Mouse (Mus musculus) ovary, adult 18-20 months (tissue): ENCODE measurements at regions not wholly inside any gene's neighbourhood (a gene's known extent, or its start where the extent isn't known, plus 50 kb on each side); places are given as distances from the start of the nearest gene placed in this dataset.

ENCODE experiments used
- DNase-seq: peaks from one replicate; pipeline ENCODE4 v3.0.0; 2022; ENCODE audit warnings: low spot score, mixed read lengths

DNA sequence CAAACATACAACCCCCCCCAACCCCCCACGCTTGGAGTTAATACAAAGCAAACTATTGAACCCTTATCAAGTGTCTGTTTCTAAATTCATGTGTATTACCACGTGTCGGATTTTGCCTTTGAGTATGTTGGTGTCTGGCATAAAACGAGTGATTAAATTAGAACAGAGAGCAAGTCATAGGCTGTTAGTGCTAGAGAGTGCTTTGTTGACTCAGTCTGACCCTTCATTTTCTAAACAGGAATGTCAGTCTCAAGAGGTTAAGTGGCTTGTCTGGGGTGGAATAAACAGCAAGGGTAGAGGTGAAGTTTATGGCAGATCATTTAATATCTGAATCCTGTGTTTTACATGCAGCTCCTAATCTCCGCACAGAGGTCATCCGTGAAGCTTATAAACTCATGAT is 104.1 kb downstream of the Uchl5 start:
- DNase-seq = no peak

DNA sequence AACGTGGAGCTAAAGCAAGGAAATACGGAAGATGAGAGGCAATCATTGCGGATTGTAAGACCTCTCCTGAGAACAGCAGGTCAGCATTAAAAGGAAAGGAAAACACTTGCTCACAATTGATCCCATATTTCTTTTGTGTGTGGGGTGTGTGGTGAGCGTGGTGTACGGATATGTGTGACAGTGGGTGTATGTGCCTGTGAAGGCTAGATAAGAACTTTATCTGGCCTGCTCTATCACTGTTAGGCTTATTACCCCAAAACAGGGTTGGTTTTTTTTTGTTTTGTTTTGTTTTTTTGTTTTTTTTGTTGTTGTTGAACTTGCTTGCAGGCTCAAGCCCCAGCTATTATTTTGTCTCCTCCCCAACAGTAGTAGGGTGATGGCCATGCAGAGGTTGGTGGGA is 102.5 kb downstream of the Uchl5 start:
- no peak for DNase-seq

DNA sequence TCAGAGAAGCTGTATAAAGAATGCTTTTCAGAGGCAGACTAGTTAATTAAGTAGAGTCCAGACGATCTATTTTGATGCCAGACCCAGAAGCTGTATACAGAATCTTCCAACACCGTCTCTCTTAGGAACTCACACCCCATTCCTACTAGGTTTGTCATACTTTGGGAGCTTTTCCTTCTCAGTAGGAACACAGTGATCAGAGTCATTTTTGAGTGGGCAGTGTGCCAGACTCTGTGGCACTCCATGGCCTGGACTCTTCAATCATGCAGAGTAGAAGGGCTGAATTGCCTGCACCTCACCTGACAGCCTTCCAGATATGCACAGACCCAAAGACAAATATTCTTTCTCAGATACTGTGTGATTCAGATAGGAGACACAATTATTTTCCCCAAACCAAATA is 101.2 kb downstream of the Uchl5 start:
- DNase-seq = no peak

DNA sequence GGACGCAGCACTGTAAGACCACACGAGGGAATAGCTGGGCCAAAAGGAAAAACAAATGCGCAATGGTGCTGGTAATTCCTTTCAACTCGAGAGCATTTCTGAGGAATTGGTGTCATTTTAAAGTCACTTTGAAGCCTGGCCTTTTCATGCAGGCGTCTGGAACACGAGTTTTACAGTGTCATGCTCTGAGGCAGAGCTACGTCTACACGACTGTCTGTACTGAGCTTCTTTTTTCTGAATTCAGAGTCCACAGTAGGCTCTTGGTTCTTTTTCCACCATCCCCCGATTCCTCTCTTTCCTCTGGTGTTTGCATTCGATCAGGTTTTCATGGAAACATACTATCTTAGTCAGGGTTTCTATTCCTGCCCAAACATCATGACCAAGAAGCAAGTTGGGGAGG is 83.2 kb downstream of the Uchl5 start:
- no peak for DNase-seq

DNA sequence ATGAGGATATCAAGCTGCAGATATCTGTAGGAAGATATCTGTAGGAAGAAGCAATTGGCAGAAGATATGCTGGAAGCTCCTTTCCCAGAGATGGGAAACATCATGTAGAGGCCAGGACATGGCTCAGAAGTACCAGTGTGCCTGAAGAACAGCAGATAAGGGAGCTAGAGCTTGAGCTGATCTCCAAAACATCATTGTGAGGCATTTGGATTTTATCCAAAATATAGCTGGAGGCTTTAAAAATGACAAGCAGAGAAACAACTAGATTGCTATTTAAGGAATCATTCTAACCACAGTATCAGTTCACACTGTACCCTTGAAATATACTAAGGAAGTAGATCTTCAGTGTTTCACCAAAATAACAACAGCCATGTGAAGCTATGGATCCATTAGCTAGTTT is 81.5 kb downstream of the Uchl5 start:
- DNase-seq = no peak
